Mouse (Mus musculus) kidney, adult 2 months (tissue): ENCODE data around the gene Tbc1d1. TPM values are rescaled to one million over a fixed set of nuclear protein-coding genes. Genes with fewer than 3 reads are reported as not detected.
A peak's percentile ranks its signal among the peaks of the same experiment; 100 is the strongest.

Experiments used
- DNase-seq: peaks from one replicate; pipeline ENCODE4 v3.0.0; 2021
- H3K27ac ChIP-seq: fragments of 200-500 bp; 2 replicates; pipeline ENCODE4 v1.5.1; 2012; ENCODE audit warnings: low read depth, low read length, control low read depth, inconsistent platforms; ENCODE audit not compliant: insufficient read depth
- H3K27me3 ChIP-seq: fragments of 200-500 bp; replicated peaks from 2 replicates; pipeline ENCODE4 v1.6.1; 2012; ENCODE audit warnings: mild to moderate bottlenecking, moderate library complexity, low read length, inconsistent platforms; ENCODE audit not compliant: control insufficient read depth, insufficient read depth
- H3K36me3 ChIP-seq: fragments of 200-500 bp; 2 replicates; pipeline ENCODE4 v1.6.1; 2012; ENCODE audit warnings: mild to moderate bottlenecking, moderate library complexity, low read length, inconsistent platforms; ENCODE audit not compliant: control insufficient read depth, insufficient read depth
- H3K4me1 ChIP-seq: fragments of 200-500 bp; 2 replicates; pipeline ENCODE4 v1.6.1; 2011; ENCODE audit warnings: low read length; ENCODE audit not compliant: control insufficient read depth, insufficient read depth
- H3K4me3 ChIP-seq: fragments of 200-500 bp; 2 replicates; pipeline ENCODE4 v1.5.1; 2011; ENCODE audit warnings: mild to moderate bottlenecking, low read depth, low read length, control low read depth; ENCODE audit not compliant: insufficient read depth
- CTCF ChIP-seq: fragments of 200-500 bp; conservative IDR thresholded peaks from 2 replicates; pipeline ENCODE4 v1.5.1; 2011; ENCODE audit warnings: low read depth, mild to moderate bottlenecking, control low read depth, low read length, moderate library complexity, mixed read lengths; ENCODE audit not compliant: insufficient read depth, insufficient read length
- POLR2A ChIP-seq: fragments of 200-500 bp; IDR thresholded peaks from one replicate; pipeline ENCODE4 v1.6.1; 2011; ENCODE audit warnings: low read depth, low read length, control low read depth
- WGBS: fragments of 180-500 bp; shearing (Covaris S2); methylation state at CpG from one replicate; pipeline ENCODE4 v1.1.7; 2018; 5-methylcytosine and 5-hydroxymethylcytosine counted together
- polyA plus RNA-seq: library from polyadenylated mRNA; depleted of rRNA; stranded (reverse); fragments of >200 nt; gene quantifications from 2 replicates; pipeline ENCODE4 v1.2.3, GENCODE M21; 2012; rRNA removed

Gene Tbc1d1
- 37.0 and 38.3 TPM in 2 replicates for polyA plus RNA-seq

GRCm38 (mm10) chr5:64155861-64156550 is at the start of gene Tbc1d1:
Tbc1d1 (plus strand) TSS chr5:64156305.
- H3K27ac ChIP-seq, result peak within 1 kb of the TSS; percentile 61
- H3K36me3 ChIP-seq, result no peaks in the 10 kb centered on the region
- DNase-seq, result peak; percentile 76
- WGBS, result 23% methylated on average over 11 of the region's 11 CpGs
- H3K4me3 ChIP-seq, result no peak within 1 kb of the TSS
- no peak for TF ChIP-seq CTCF
- TF ChIP-seq POLR2A, result no peak
- peaks cover 6% of the 10 kb centered on the region for H3K4me1 ChIP-seq
- no peaks in the 10 kb centered on the region for H3K27me3 ChIP-seq

- no peaks in the 10 kb centered on the region for H3K4me1 ChIP-seq
- no peaks in the 10 kb centered on the region; the same call in 1 of the 2 replicates for H3K36me3 ChIP-seq
- no peak overlapping the region for H3K27ac ChIP-seq
- no peak for DNase-seq
- WGBS, result 90% methylated on average over 11 of the region's 11 CpGs
- H3K27me3 ChIP-seq, result no peaks in the 10 kb centered on the region
- no peak overlapping the region for H3K4me3 ChIP-seq
- TF ChIP-seq POLR2A, result no peak
- TF ChIP-seq CTCF, result no peak
Observed at GRCm38 (mm10) chr5:64107596-64108289, 48.4 kb upstream of the Tbc1d1 start.

DNA sequence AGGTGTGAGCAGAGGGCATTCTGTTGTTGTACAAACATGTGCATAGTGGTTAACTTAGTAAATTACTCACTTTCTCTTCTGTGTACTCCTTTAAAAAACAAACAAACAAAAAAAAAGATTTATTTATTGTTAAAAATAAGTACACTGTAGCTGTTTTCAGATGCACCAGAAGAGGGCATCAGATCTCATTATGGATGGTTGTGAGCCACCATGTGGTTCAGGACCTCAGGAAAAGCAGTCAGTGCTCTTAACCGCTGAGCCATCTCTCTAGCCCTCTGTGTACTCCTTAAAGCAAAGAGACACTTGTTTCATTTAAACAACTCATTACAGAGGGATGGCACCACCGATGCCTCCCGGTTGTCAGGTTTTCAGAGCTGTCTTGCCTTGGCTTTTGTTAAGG is 46.9 kb upstream of the Tbc1d1 start:
- Histone ChIP-seq H3K27ac (no peak overlapping the region), H3K4me1 (no peaks in the 10 kb centered on the region), H3K36me3 (no peaks in the 10 kb centered on the region; the same call in none of the 2 replicates), H3K4me3 (no peak overlapping the region), H3K27me3 (no peaks in the 10 kb centered on the region)
- DNase-seq, result peak; percentile 18
- 68% methylated on average over 3 of the region's 3 CpGs for WGBS
- TF ChIP-seq CTCF (no peak), POLR2A (no peak)

GRCm38 (mm10) chr5:64112360-64112759 is 43.7 kb upstream of the Tbc1d1 start:
- no peaks in the 10 kb centered on the region for H3K4me1 ChIP-seq
- H3K4me3 ChIP-seq, result no peak overlapping the region
- no peak for TF ChIP-seq CTCF
- TF ChIP-seq POLR2A, result no peak
- H3K27me3 ChIP-seq, result no peaks in the 10 kb centered on the region
- H3K27ac ChIP-seq, result no peak overlapping the region
- peak; percentile 59 for DNase-seq
- H3K36me3 ChIP-seq, result peaks cover 4% of the 10 kb centered on the region
- 41% methylated on average over 3 of the region's 3 CpGs for WGBS

DNA sequence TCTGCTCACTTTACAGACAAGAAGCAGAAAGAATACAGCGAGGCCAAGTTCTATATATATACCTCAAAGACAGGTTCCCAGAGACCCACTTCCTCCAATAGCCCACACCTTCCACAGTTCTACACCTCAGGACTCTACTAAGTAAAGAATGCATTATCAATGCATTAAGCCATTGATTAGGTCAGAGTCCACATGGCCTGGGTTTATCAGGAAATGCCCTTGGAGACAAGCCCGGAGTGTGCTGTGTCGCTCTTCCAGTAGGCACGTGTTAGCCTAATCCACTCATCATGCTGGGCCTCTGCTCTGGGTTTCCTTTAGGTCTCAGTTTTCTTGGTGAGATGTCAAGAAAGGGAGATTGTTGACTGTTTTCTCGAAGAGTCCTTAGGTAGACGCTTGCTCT is 41.9 kb upstream of the Tbc1d1 start:
- Histone ChIP-seq H3K27ac (no peak overlapping the region), H3K36me3 (peaks cover 4% of the 10 kb centered on the region)
- DNase-seq, result no peak

GRCm38 (mm10) chr5:64117191-64117590 is 38.9 kb upstream of the Tbc1d1 start:
- Histone ChIP-seq H3K27ac (no peak overlapping the region), H3K27me3 (no peaks in the 10 kb centered on the region), H3K36me3 (peaks cover 4% of the 10 kb centered on the region), H3K4me3 (no peak overlapping the region), H3K4me1 (no peaks in the 10 kb centered on the region)
- no peak for DNase-seq
- WGBS, result 94% methylated on average over 1 of the region's 1 CpGs
- TF ChIP-seq CTCF (no peak), POLR2A (no peak)

More for the DNA sequence above, 41.9 kb upstream of the Tbc1d1 start:
- no peaks in the 10 kb centered on the region for H3K4me1 ChIP-seq
- WGBS, result 97% methylated on average over 6 of the region's 6 CpGs
- no peak overlapping the region for H3K4me3 ChIP-seq
- H3K27me3 ChIP-seq, result no peaks in the 10 kb centered on the region
- TF ChIP-seq CTCF, result no peak
- no peak for TF ChIP-seq POLR2A

DNA sequence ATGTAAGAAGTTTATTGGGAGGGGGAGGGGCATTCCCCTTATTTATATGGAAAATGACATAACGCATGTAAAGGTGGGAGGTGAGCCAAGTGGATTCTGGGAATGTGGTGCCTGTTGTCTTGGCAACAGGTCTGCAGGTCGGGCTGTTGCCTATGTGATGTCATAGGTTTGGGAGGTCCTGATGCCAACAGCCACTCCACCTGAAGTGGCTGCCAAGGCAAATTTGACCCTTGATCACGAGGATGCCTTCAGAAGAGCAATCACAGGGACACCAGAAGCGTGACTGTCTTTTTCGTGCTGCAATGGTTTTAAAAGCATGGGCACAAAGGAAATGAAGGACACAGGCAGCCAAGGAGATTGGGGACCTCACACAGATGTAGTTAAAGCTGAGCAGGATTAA is 30.3 kb upstream of the Tbc1d1 start:
- Histone ChIP-seq H3K4me1 (no peaks in the 10 kb centered on the region), H3K36me3 (no peaks in the 10 kb centered on the region), H3K27me3 (no peaks in the 10 kb centered on the region), H3K27ac (no peak overlapping the region), H3K4me3 (no peak overlapping the region)
- TF ChIP-seq CTCF (no peak), POLR2A (no peak)
- DNase-seq, result peak; percentile 33
- 57% methylated on average over 5 of the region's 5 CpGs for WGBS
